Mouse (Mus musculus) liver, adult 2 months (tissue): ENCODE measurements around the gene Cyp2d11. TPM values are rescaled to one million over a fixed set of nuclear protein-coding genes. Genes with fewer than 3 reads are reported as not detected.
"Not testable (repeated sequence)": the region's sequence is repeated elsewhere in the genome, so short reads cannot be mapped to it uniquely, and the experiment has no call there.

Experiments used
- DNase-seq: peaks from one replicate; pipeline ENCODE4 v3.0.0-alpha.2; 2011; ENCODE audit warnings: low read depth, low spot score; ENCODE audit errors: extremely low read depth
- H3K27ac ChIP-seq: fragments of 200-500 bp; replicated peaks from 2 replicates; pipeline ENCODE4 v1.5.1; 2012; ENCODE audit warnings: low read depth, mild to moderate bottlenecking, control low read depth, inconsistent platforms, low read length; ENCODE audit not compliant: insufficient read depth
- H3K27me3 ChIP-seq: fragments of 200-500 bp; 2 replicates; pipeline ENCODE4 v1.6.1; 2012; ENCODE audit warnings: mild to moderate bottlenecking, moderate library complexity, low read length, inconsistent platforms; ENCODE audit not compliant: control insufficient read depth, insufficient read depth
- H3K36me3 ChIP-seq: fragments of 200-500 bp; 2 replicates; pipeline ENCODE4 v1.6.1; 2012; ENCODE audit warnings: low read length, inconsistent platforms; ENCODE audit not compliant: control insufficient read depth, insufficient read depth
- H3K4me1 ChIP-seq: fragments of 200-500 bp; 2 replicates; pipeline ENCODE4 v1.6.1; 2011; ENCODE audit warnings: low read length; ENCODE audit not compliant: control insufficient read depth, insufficient read depth
- H3K4me3 ChIP-seq: fragments of 200-500 bp; 2 replicates; pipeline ENCODE4 v1.5.1; 2011; ENCODE audit warnings: low read depth, mild to moderate bottlenecking, control low read depth, low read length, moderate library complexity; ENCODE audit not compliant: insufficient read depth
- H3K79me2 ChIP-seq: fragments of 200-500 bp; 2 replicates; pipeline ENCODE4 v1.6.1; 2012; ENCODE audit warnings: inconsistent platforms, mild to moderate bottlenecking, low read length, moderate library complexity; ENCODE audit not compliant: control insufficient read depth, insufficient read depth
- H3K9ac ChIP-seq: fragments of 200-500 bp; 2 replicates; pipeline ENCODE4 v1.6.1; 2012; ENCODE audit warnings: low read depth, mild to moderate bottlenecking, control low read depth, inconsistent platforms, low read length
- CTCF ChIP-seq: fragments of 200-500 bp; IDR thresholded peaks from 2 replicates; pipeline ENCODE4 v1.5.1; 2011; ENCODE audit warnings: low read depth, low read length, control low read depth
- POLR2A ChIP-seq: fragments of 200-500 bp; IDR thresholded peaks from 2 replicates; pipeline ENCODE4 v1.6.1; 2011; ENCODE audit warnings: low read length, control low read depth; ENCODE audit not compliant: insufficient read depth; ENCODE audit errors: extremely low read depth
- WGBS: fragments of 180-500 bp; shearing (Covaris S2); methylation state at CpG from one replicate; pipeline ENCODE4 v1.1.7; 2018; 5-methylcytosine and 5-hydroxymethylcytosine counted together
- polyA plus RNA-seq: library from polyadenylated mRNA; depleted of rRNA; stranded (reverse); fragments of >200 nt; gene quantifications from 2 replicates; pipeline ENCODE4 v1.2.3, GENCODE M21; 2012; rRNA removed
- total RNA-seq: library from RNA; depleted of rRNA; stranded (reverse); fragments of >200 nt; gene quantifications from 2 replicates; pipeline ENCODE4 v1.2.3, GENCODE M21; 2014; rRNA removed

Cyp2d11 gene
- total RNA-seq (0.46 and 0.54 TPM in 2 replicates), polyA plus RNA-seq (0.32 and 0.91 TPM in 2 replicates)

GRCm38 (mm10) chr15:82393922-82394321, at the start of gene Cyp2d11:
TSS of gene Cyp2d11 (minus strand) at chr15:82394022.
- 79% methylated on average over 2 of the region's 2 CpGs for WGBS
- DNase-seq, result not testable (repeated sequence)

DNA sequence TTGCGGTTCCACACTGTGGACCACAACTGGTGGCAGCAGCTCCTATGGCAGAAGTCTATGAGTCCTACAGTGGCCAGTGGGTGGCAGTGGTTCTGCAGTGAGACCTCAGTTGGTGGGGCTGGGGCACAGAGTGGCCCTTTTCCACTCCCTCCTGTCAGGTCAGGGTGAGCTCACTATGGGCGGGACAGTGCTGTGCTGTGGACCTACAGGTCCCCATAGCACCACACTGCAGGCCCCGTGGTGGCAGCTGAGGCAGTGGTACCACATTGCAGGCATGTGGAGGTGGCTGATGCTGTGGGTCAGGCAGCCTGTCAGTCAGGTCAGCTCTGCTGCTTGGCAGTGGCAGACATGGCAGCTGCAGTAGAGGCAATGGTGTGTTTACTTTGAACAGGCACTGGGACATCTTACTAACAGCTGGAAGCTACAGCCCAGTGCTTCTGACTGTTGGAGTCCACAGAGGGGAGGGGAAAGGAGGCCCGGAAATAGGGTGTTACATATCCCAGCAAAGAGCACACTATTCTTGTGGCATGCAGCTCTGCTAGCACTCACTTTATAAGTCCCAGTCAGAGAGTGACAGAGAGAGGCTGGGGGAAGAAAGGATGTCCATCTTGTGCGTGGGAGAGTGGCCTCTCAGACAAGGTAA, 44.3 kb upstream of the Cyp2d11 start:
- Histone ChIP-seq H3K27ac (no peak overlapping the region; the same call in 1 of the 2 replicates), H3K9ac (peak overlapping the region; percentile 37; the same call in 1 of the 2 replicates), H3K79me2 (no peaks in the 10 kb centered on the region), H3K36me3 (no peaks in the 10 kb centered on the region), H3K4me3 (no peak overlapping the region), H3K4me1 (peaks cover 27% of the 10 kb centered on the region), H3K27me3 (no peaks in the 10 kb centered on the region)
- WGBS, result 62% methylated on average over 5 of the region's 5 CpGs
- DNase-seq, result peak; percentile 47
- no peak for TF ChIP-seq POLR2A
- TF ChIP-seq CTCF, result peak; percentile 61

More at GRCm38 (mm10) chr15:82393922-82394321, at the start of gene Cyp2d11:
- not testable (repeated sequence) for H3K27me3 ChIP-seq, H3K4me3 ChIP-seq, H3K79me2 ChIP-seq, H3K9ac ChIP-seq, H3K36me3 ChIP-seq
- Histone ChIP-seq H3K4me1 (peaks cover 20% of the 10 kb centered on the region), H3K27ac (peak within 1 kb of the TSS; percentile 74)

GRCm38 (mm10) chr15:82435606-82436005, 41.8 kb upstream of the Cyp2d11 start:
- Histone ChIP-seq H3K4me3 (no peak overlapping the region), H3K27ac (peak overlapping the region; percentile 79), H3K36me3 (no peaks in the 10 kb centered on the region), H3K79me2 (no peaks in the 10 kb centered on the region), H3K9ac (no peak overlapping the region), H3K4me1 (peaks cover 20% of the 10 kb centered on the region), H3K27me3 (no peaks in the 10 kb centered on the region)
- no peak for DNase-seq
- WGBS, result 90% methylated on average over 2 of the region's 2 CpGs
- TF ChIP-seq POLR2A (no peak), CTCF (no peak)

DNA sequence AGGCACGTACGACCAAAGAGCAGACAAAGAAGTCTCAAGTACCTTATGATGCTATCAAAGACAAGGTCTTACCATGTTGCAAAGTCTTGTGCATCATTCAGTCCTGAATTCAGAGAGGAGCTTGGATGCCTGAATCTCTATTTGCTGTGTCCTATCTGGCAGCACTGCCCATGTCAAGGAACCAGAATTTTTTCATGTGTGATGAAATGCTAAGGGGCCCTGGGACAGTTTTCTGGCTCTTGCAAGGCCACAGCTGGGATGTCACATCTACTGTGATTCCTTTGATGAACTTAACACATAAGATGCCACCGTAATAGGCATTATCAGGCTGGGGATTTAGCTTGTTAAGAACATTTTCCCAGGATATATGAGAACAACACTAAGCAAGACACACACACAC, 41.2 kb upstream of the Cyp2d11 start:
- no peak for TF ChIP-seq POLR2A
- TF ChIP-seq CTCF, result no peak
- Histone ChIP-seq H3K27me3 (no peaks in the 10 kb centered on the region), H3K36me3 (no peaks in the 10 kb centered on the region), H3K9ac (peak overlapping the region; percentile 14; the same call in 1 of the 2 replicates), H3K79me2 (no peaks in the 10 kb centered on the region), H3K4me3 (no peak overlapping the region), H3K4me1 (peaks cover 20% of the 10 kb centered on the region), H3K27ac (peak overlapping the region; percentile 79)
- DNase-seq, result no peak
- WGBS, result 40% methylated on average over 3 of the region's 3 CpGs

DNA sequence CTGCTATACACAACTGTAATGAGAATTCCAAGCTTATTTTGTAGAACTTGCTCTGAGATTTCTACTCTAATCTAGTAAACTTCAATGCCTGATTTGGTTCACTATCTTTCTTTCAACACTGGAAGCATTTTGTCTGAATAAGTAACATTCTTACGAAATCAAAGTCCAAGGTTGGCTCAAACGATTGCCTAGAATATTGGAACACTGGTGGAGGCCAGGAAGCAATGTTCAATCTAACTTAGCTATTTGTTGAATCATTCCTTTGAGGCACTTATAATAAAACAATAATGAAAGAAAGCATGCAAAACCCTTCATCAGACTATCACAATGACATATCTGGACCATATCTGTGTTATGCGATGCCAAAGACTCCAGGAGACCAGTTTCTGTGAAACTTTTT, 40.7 kb upstream of the Cyp2d11 start:
- Histone ChIP-seq H3K27ac (peak overlapping the region; percentile 79), H3K36me3 (no peaks in the 10 kb centered on the region), H3K4me3 (no peak overlapping the region), H3K79me2 (no peaks in the 10 kb centered on the region), H3K4me1 (peaks cover 20% of the 10 kb centered on the region), H3K27me3 (no peaks in the 10 kb centered on the region), H3K9ac (no peak overlapping the region)
- no peak for TF ChIP-seq POLR2A
- no peak for TF ChIP-seq CTCF
- peak; percentile 93 for DNase-seq
- 29% methylated on average over 3 of the region's 3 CpGs for WGBS

DNA sequence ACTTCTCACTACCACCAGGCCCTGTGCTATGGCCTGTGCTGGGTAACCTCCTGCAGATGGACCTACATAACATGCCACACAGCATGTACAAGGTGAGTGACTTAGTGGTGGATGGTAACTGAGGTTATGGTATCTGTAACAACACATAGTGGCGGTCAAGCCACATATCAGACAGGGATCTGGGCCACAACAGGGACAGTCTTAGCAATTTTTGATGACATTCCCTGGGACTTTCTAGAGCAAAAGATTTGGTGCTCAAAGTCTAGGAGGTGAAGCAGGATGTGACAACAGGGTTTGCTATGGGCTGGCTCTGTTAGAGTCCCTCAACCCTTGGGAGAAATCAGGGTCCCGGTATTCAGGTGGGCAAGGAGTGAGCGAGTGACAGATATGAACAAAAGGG, 39.8 kb upstream of the Cyp2d11 start:
- no peaks in the 10 kb centered on the region for H3K79me2 ChIP-seq
- TF ChIP-seq POLR2A (no peak), CTCF (no peak)
- WGBS, result 96% methylated on average over 3 of the region's 3 CpGs
- H3K27ac ChIP-seq, result peak overlapping the region; percentile 57
- no peak for DNase-seq
- no peak overlapping the region for H3K9ac ChIP-seq
- H3K27me3 ChIP-seq, result no peaks in the 10 kb centered on the region
- peaks cover 20% of the 10 kb centered on the region for H3K4me1 ChIP-seq
- H3K36me3 ChIP-seq, result no peaks in the 10 kb centered on the region
- no peak overlapping the region for H3K4me3 ChIP-seq
